Mouse (Mus musculus) heart, embryonic 16.5 days (tissue): ENCODE data around the gene 2410002F23Rik. TPM values are rescaled to one million over a fixed set of nuclear protein-coding genes. Genes with fewer than 3 reads are reported as not detected.
A peak's percentile ranks its signal among the peaks of the same experiment; 100 is the strongest.
"Not testable (repeated sequence)": the region's sequence is repeated elsewhere in the genome, so short reads cannot be mapped to it uniquely, and the experiment has no call there.

Source experiments
- ATAC-seq: fragments of 200-750 bp; cut with Nextera tagmentation; replicated peaks from 2 replicates; pipeline ENCODE4 v1.8.0; 2017; ENCODE audit warnings: moderate number of reproducible peaks; ENCODE audit not compliant: insufficient read depth, low FRiP score; ENCODE audit errors: extremely low read depth
- H3K27ac ChIP-seq: fragments of 300-500 bp; sonication (generic); 2 replicates; pipeline ENCODE4 v1.5.1; 2014; ENCODE audit warnings: mild to moderate bottlenecking, low read length, control low read depth, moderate library complexity
- H3K27me3 ChIP-seq: fragments of 300-500 bp; sonication (generic); 2 replicates; pipeline ENCODE4 v1.6.1; 2014; ENCODE audit warnings: low read length, mixed read lengths; ENCODE audit not compliant: control insufficient read depth, insufficient read depth
- H3K36me3 ChIP-seq: fragments of 300-500 bp; sonication (generic); 2 replicates; pipeline ENCODE4 v1.6.1; 2014; ENCODE audit not compliant: control insufficient read depth, insufficient read depth
- H3K4me1 ChIP-seq: fragments of 300-500 bp; sonication (generic); 2 replicates; pipeline ENCODE4 v1.6.1; 2014; ENCODE audit warnings: low read length, mixed read lengths; ENCODE audit not compliant: control insufficient read depth, insufficient read depth
- H3K4me2 ChIP-seq: fragments of 300-500 bp; sonication (generic); 2 replicates; pipeline ENCODE4 v1.6.1; 2014; ENCODE audit warnings: low read depth, mild to moderate bottlenecking, control low read depth, low read length
- H3K4me3 ChIP-seq: fragments of 300-500 bp; sonication (generic); 2 replicates; pipeline ENCODE4 v1.5.1; 2014; ENCODE audit warnings: mild to moderate bottlenecking, control low read depth, low read length
- H3K9ac ChIP-seq: fragments of 300-500 bp; sonication (generic); 2 replicates; pipeline ENCODE4 v1.6.1; 2014; ENCODE audit warnings: low read length, control low read depth
- H3K9me3 ChIP-seq: fragments of 300-500 bp; sonication (generic); replicated peaks from 2 replicates; pipeline ENCODE4 v1.6.1; 2016; ENCODE audit warnings: low read length; ENCODE audit not compliant: control insufficient read depth
- WGBS: fragments of 180-500 bp; shearing (Covaris S2); extraction: QIAGEN DNeasy Blood & Tissue Kit; methylation state at CpG from one replicate; pipeline ENCODE4 v1.1.7; 2014; 5-methylcytosine and 5-hydroxymethylcytosine counted together
- polyA plus RNA-seq: library from polyadenylated mRNA; unstranded; fragments of >200 nt; fragmentation: Nextera tagmentation; extraction: Ambion mirVana; gene quantifications from 2 replicates; pipeline ENCODE4 v1.2.1, GENCODE M21; 2015

2410002F23Rik gene
- polyA plus RNA-seq, 1 experiment from 2014 or later, result 78.4 TPM

- ATAC-seq, result no peak
- no peak overlapping the region for H3K4me3 ChIP-seq
- no peaks in the 10 kb centered on the region for H3K4me1 ChIP-seq
- 41% methylated on average over 2 of the region's 2 CpGs for WGBS
- no peak overlapping the region for H3K9ac ChIP-seq
- H3K4me2 ChIP-seq, result no peak overlapping the region
- H3K36me3 ChIP-seq, result no peaks in the 10 kb centered on the region
- no peaks in the 10 kb centered on the region for H3K27me3 ChIP-seq
- no peaks in the 10 kb centered on the region for H3K9me3 ChIP-seq
- no peak overlapping the region for H3K27ac ChIP-seq
Observed at GRCm38 (mm10) chr7:44239913-44240312, 6.6 kb upstream of the 2410002F23Rik start.

GRCm38 (mm10) chr7:44240712-44241111 lies 5.8 kb upstream of the 2410002F23Rik start:
- no peak overlapping the region for H3K4me3 ChIP-seq
- H3K36me3 ChIP-seq, result no peaks in the 10 kb centered on the region
- no peaks in the 10 kb centered on the region for H3K27me3 ChIP-seq
- 42% methylated on average over 1 of the region's 1 CpGs for WGBS
- ATAC-seq, result no peak
- peaks cover 5% of the 10 kb centered on the region; the same call in 1 of the 2 replicates for H3K4me1 ChIP-seq
- no peak overlapping the region for H3K4me2 ChIP-seq
- H3K9me3 ChIP-seq, result no peaks in the 10 kb centered on the region
- H3K27ac ChIP-seq, result no peak overlapping the region
- H3K9ac ChIP-seq, result no peak overlapping the region

- Histone ChIP-seq H3K36me3 (no peaks in the 10 kb centered on the region), H3K4me1 (peaks cover 5% of the 10 kb centered on the region; the same call in 1 of the 2 replicates), H3K4me2 (no peak overlapping the region), H3K9ac (no peak overlapping the region), H3K4me3 (no peak overlapping the region), H3K9me3 (no peaks in the 10 kb centered on the region), H3K27ac (no peak overlapping the region), H3K27me3 (no peaks in the 10 kb centered on the region)
- 49% methylated on average over 2 of the region's 2 CpGs for WGBS
- ATAC-seq, result no peak
Observed at GRCm38 (mm10) chr7:44241163-44241562, 5.4 kb upstream of the 2410002F23Rik start.

GRCm38 (mm10) chr7:44244080-44244479 lies 2.4 kb upstream of the 2410002F23Rik start:
- 65% methylated on average over 1 of the region's 1 CpGs for WGBS
- ATAC-seq, result no peak
- Histone ChIP-seq H3K4me1 (peaks cover 18% of the 10 kb centered on the region), H3K36me3 (peaks cover 6% of the 10 kb centered on the region), H3K9ac (no peak overlapping the region), H3K27me3 (no peaks in the 10 kb centered on the region), H3K27ac (no peak overlapping the region), H3K4me2 (no peak overlapping the region), H3K4me3 (no peak overlapping the region), H3K9me3 (no peaks in the 10 kb centered on the region)

GRCm38 (mm10) chr7:44246984-44247470 lies 505 bp downstream of the 2410002F23Rik start:
- 1% methylated on average over 23 of the region's 23 CpGs for WGBS
- Histone ChIP-seq H3K27ac (peak overlapping the region; percentile 90), H3K4me2 (peak overlapping the region; percentile 91), H3K4me3 (peak overlapping the region; percentile 95), H3K9me3 (no peaks in the 10 kb centered on the region), H3K36me3 (peaks cover 19% of the 10 kb centered on the region), H3K4me1 (peaks cover 18% of the 10 kb centered on the region), H3K9ac (peak overlapping the region; percentile 94), H3K27me3 (no peaks in the 10 kb centered on the region)
- peak; percentile 50 for ATAC-seq

GRCm38 (mm10) chr7:44247971-44248370 lies 1.4 kb downstream of the 2410002F23Rik start:
- Histone ChIP-seq H3K4me1 (peaks cover 18% of the 10 kb centered on the region), H3K4me3 (peak overlapping the region; percentile 95), H3K4me2 (peak overlapping the region; percentile 91), H3K36me3 (peaks cover 27% of the 10 kb centered on the region), H3K27ac (no peak overlapping the region), H3K27me3 (no peaks in the 10 kb centered on the region), H3K9ac (peak overlapping the region; percentile 94), H3K9me3 (no peaks in the 10 kb centered on the region)
- 88% methylated on average over 2 of the region's 2 CpGs for WGBS
- ATAC-seq, result no peak

- Histone ChIP-seq H3K9ac (no peak overlapping the region), H3K9me3 (no peaks in the 10 kb centered on the region), H3K27me3 (no peaks in the 10 kb centered on the region), H3K4me2 (no peak overlapping the region), H3K4me3 (no peak overlapping the region), H3K36me3 (peaks cover 32% of the 10 kb centered on the region), H3K27ac (no peak overlapping the region), H3K4me1 (peaks cover 18% of the 10 kb centered on the region)
- WGBS, result 93% methylated on average over 4 of the region's 4 CpGs
- no peak for ATAC-seq
Observed at GRCm38 (mm10) chr7:44249248-44249647, 2.7 kb downstream of the 2410002F23Rik start.

GRCm38 (mm10) chr7:44250732-44251275 lies 4.3 kb downstream of the 2410002F23Rik start:
- not testable (repeated sequence) for H3K9ac ChIP-seq, ATAC-seq, H3K4me2 ChIP-seq, H3K9me3 ChIP-seq, H3K27me3 ChIP-seq, H3K27ac ChIP-seq, H3K4me3 ChIP-seq
- peaks cover 18% of the 10 kb centered on the region for H3K4me1 ChIP-seq
- 87% methylated on average over 17 of the region's 17 CpGs for WGBS
- peaks cover 32% of the 10 kb centered on the region for H3K36me3 ChIP-seq

GRCm38 (mm10) chr7:44253023-44253616 lies 6.6 kb downstream of the 2410002F23Rik start:
- Histone ChIP-seq H3K36me3 (peaks cover 30% of the 10 kb centered on the region), H3K9ac (no peak overlapping the region), H3K27me3 (no peaks in the 10 kb centered on the region), H3K27ac (no peak overlapping the region), H3K4me3 (no peak overlapping the region), H3K9me3 (no peaks in the 10 kb centered on the region), H3K4me1 (peaks cover 9% of the 10 kb centered on the region), H3K4me2 (no peak overlapping the region)
- 67% methylated on average over 15 of the region's 15 CpGs for WGBS
- ATAC-seq, result no peak
